Mouse (Mus musculus): ENCODE results near the gene Fpr-rs4. TPM values are rescaled to one million over a fixed set of nuclear protein-coding genes. Genes with fewer than 3 reads are reported as not detected.
"Not testable (repeated sequence)": the region's sequence is repeated elsewhere in the genome, so short reads cannot be mapped to it uniquely, and the experiment has no call there.

Gene Fpr-rs4
- polyA plus RNA-seq (2016; fragmentation: Nextera tagmentation; extraction: Ambion mirVana): not detected in 2 replicates

DNA sequence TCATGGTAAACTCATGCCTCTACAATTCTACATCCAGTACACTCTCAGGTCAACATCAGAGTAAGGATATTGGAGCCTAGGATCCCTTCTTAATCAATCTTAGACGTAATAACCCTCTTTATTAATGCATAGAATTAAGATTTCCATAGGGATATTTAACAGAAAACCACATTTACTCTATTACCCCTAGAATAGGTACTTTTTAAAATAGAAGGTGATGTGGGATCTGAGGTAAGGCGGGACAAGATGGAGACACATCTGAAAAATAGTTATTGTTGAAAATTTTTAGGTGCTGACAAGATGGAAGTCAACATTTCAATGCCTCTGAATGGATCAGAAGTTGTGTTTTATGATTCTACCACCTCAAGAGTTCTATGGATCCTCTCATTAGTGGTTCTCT lies at the start of gene Fpr-rs4:
Gene Fpr-rs4, plus strand, starts transcription at position 301 of the 400 bp plus-strand sequence.
- no peak for ATAC-seq (ENCODE audit: insufficient number of reproducible peaks, insufficient read depth, low FRiP score, low TSS enrichment)
- Histone ChIP-seq H3K9ac (no peak within 1 kb of the TSS), H3K4me3 (no peak within 1 kb of the TSS), H3K27ac (no peak within 1 kb of the TSS), H3K36me3 (no peaks in the 10 kb centered on the region), H3K4me2 (replicated peaks) (no peak within 1 kb of the TSS), H3K27me3 (no peaks in the 10 kb centered on the region), H3K4me1 (no peaks in the 10 kb centered on the region), H3K9me3 (no peaks in the 10 kb centered on the region)
- WGBS: 56% methylated on average over 2 of the region's 2 CpGs

DNA sequence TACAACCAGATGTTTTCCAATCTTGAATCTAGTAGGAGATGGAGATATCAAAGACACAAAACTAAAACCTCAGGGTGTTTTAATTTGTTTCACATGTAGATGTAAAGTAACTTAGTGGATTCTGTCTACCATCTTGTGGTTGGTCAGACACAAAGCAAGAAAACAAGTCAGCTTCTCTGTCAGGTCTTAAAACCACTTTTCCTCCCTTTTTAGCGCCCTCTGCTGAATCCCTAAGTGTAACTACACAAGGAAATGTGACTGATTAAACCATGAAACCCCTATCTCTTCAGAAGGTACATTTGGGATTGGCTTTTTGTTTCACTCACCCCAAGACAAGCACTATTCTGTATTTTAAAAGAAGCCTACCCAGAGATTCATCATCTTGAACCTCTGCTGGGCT lies 48.1 kb upstream of the Fpr-rs4 start:
- Histone ChIP-seq H3K27ac (no peak overlapping the region), H3K9ac (no peak overlapping the region), H3K9me3 (no peaks in the 10 kb centered on the region), H3K4me2 (replicated peaks) (no peak overlapping the region), H3K4me1 (no peaks in the 10 kb centered on the region), H3K4me3 (no peak overlapping the region), H3K36me3 (no peaks in the 10 kb centered on the region), H3K27me3 (no peaks in the 10 kb centered on the region)
- 29% methylated on average over 1 of the region's 1 CpGs for WGBS
- ATAC-seq (ENCODE audit: insufficient number of reproducible peaks, insufficient read depth, low FRiP score, low TSS enrichment): no peak

DNA sequence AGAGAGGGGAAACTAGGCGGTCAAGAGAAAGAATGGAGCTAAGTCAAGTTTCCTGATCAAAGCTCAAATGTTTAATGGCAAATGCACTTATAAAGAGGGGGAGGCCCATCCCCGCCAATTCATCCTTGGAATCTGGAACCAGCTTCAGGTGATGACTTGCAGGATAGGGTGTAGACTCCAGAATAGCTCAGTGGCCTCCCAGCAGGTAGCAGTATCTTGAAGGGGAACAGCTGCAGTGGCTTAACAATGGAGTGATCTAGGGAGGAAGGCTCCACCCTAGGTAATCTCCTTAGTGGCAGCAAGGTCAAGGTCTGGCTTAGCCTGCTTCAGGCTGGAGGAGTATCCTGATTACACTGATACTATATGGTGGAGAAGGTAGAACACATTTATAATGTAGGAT lies 40.3 kb upstream of the Fpr-rs4 start:
- H3K9ac ChIP-seq; H3K9me3 ChIP-seq; H3K36me3 ChIP-seq; H3K4me3 ChIP-seq; H3K4me2 ChIP-seq (replicated peaks); H3K27me3 ChIP-seq; H3K27ac ChIP-seq; H3K4me1 ChIP-seq; ATAC-seq (ENCODE audit: insufficient number of reproducible peaks, insufficient read depth, low FRiP score, low TSS enrichment): not testable (repeated sequence)
- WGBS: 71% methylated on average over 2 of the region's 2 CpGs

DNA sequence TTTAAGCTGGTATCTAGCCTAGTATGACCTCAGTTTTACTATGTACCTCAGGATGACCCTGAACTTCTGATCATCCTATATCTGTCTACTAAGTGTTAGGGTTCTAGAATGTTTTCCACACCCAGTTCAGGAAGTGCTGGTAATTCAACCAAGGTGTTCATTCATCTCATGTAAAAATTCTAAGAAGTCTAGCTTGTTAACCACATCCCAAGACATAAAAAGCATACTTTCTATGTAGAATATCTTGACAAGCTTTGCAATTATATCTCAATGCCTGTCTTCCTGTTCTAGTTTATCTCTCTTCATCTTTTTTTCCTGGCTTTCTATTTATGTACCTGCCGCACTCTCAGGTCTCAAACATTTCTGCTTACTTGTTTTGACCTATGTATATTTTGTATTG lies 16.8 kb upstream of the Fpr-rs4 start:
- H3K4me2 ChIP-seq (replicated peaks): no peak overlapping the region
- H3K36me3 ChIP-seq: no peaks in the 10 kb centered on the region
- H3K4me3 ChIP-seq: no peak overlapping the region
- H3K4me1 ChIP-seq: no peaks in the 10 kb centered on the region
- no peak overlapping the region for H3K27ac ChIP-seq
- H3K27me3 ChIP-seq: no peaks in the 10 kb centered on the region
- H3K9me3 ChIP-seq: 0 out of 2 replicates have a peak, but pooled peaks cover 5% of the 10 kb centered on the region
- no peak overlapping the region for H3K9ac ChIP-seq
- WGBS: 86% methylated on average over 1 of the region's 1 CpGs
- no peak for ATAC-seq (ENCODE audit: insufficient number of reproducible peaks, insufficient read depth, low FRiP score, low TSS enrichment)

DNA sequence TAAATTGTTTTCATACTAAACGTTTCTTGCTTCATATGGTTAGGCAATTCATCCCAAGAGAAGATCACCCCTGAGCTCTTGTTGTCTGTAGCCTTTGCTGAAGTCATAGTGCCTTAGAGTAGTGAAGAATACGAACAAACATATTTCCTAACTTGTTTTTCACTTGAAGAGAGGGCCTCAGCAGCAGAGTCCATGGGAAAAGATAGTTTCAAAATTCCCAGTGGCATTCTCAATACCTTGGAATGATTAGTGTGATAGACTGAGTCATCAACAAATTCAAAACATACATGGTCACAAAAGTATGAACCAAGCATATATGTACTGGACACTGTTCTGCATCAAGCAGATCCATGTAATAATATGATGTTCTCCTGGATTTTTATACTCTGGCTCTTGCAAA lies 27.6 kb downstream of the Fpr-rs4 start, which contains the start of gene Vmn2r124:
Gene Vmn2r124, plus strand, starts transcription at position 301 of the 400 bp plus-strand sequence.
- no peaks in the 10 kb centered on the region for H3K9me3 ChIP-seq
- H3K27me3 ChIP-seq: no peaks in the 10 kb centered on the region
- H3K4me1 ChIP-seq: no peaks in the 10 kb centered on the region
- H3K4me2 ChIP-seq (replicated peaks): no peak within 1 kb of the TSS
- no peak for ATAC-seq (ENCODE audit: insufficient number of reproducible peaks, insufficient read depth, low FRiP score, low TSS enrichment)
- 57% methylated on average over 2 of the region's 2 CpGs for WGBS
- H3K36me3 ChIP-seq: no peaks in the 10 kb centered on the region
- no peak within 1 kb of the TSS for H3K4me3 ChIP-seq
- no peak within 1 kb of the TSS for H3K27ac ChIP-seq
- no peak within 1 kb of the TSS for H3K9ac ChIP-seq

Other genes with a start within 250 kb of the Fpr-rs4 start
- gene Spaca6, start 194.6 kb upstream of the Fpr-rs4 start, polyA plus RNA-seq (2016; fragmentation: Nextera tagmentation; extraction: Ambion mirVana): 56.8 and 60.6 TPM in 2 replicates
- gene Has1, start 166.5 kb upstream of the Fpr-rs4 start, polyA plus RNA-seq (2016; fragmentation: Nextera tagmentation; extraction: Ambion mirVana): 1.6 and 1.7 TPM in 2 replicates
- 0.12 TPM in 1 of 2 replicates, not detected in the other for gene Fpr1, start 137.8 kb upstream of the Fpr-rs4 start, polyA plus RNA-seq (2016; fragmentation: Nextera tagmentation; extraction: Ambion mirVana)
- gene Fpr2, start 133.9 kb upstream of the Fpr-rs4 start, polyA plus RNA-seq (2016; fragmentation: Nextera tagmentation; extraction: Ambion mirVana): not detected in 2 replicates
- gene Fpr3, start 133.9 kb upstream of the Fpr-rs4 start, polyA plus RNA-seq (2016; fragmentation: Nextera tagmentation; extraction: Ambion mirVana): not detected in 2 replicates
- gene Vmn2r124, start 27.7 kb downstream of the Fpr-rs4 start, polyA plus RNA-seq (2016; fragmentation: Nextera tagmentation; extraction: Ambion mirVana): 0.03 TPM in 1 of 2 replicates, not detected in the other
- gene Vmn2r91, start 63.3 kb downstream of the Fpr-rs4 start, polyA plus RNA-seq (2016; fragmentation: Nextera tagmentation; extraction: Ambion mirVana): not detected in 2 replicates
- not detected in 2 replicates for gene Vmn2r92, start 130.2 kb downstream of the Fpr-rs4 start, polyA plus RNA-seq (2016; fragmentation: Nextera tagmentation; extraction: Ambion mirVana)

All from embryonic facial prominence, embryonic 12.5 days (tissue).